Mouse (Mus musculus) myocyte (in vitro differentiated cells): ENCODE data around the gene Pard6b. TPM values are rescaled to one million over a fixed set of nuclear protein-coding genes. Genes with fewer than 3 reads are reported as not detected.

Experiments used
- H3K27me3 ChIP-seq: one replicate; pipeline ENCODE4 v1.6.1; 2011; ENCODE audit not compliant: control insufficient read depth, insufficient read depth, insufficient read length
- H3K36me3 ChIP-seq: one replicate; pipeline ENCODE4 v1.6.1; 2011; ENCODE audit not compliant: control insufficient read depth, insufficient read depth
- H3K4me2 ChIP-seq: one replicate; pipeline ENCODE4 v1.6.1; 2011; ENCODE audit warnings: low read depth, control low read depth
- H3K4me3 ChIP-seq: one replicate; pipeline ENCODE4 v1.5.1; 2011; ENCODE audit warnings: mild to moderate bottlenecking, control low read depth, moderate library complexity
- H3K79me2 ChIP-seq: one replicate; pipeline ENCODE4 v1.6.1; 2011; ENCODE audit not compliant: control insufficient read depth, insufficient read depth
- H3ac ChIP-seq: one replicate; pipeline ENCODE4 v1.6.1; 2011; ENCODE audit not compliant: control insufficient read depth, insufficient read length
- CEBPB ChIP-seq: IDR thresholded peaks from 2 replicates; pipeline ENCODE4 v1.6.1; 2011; ENCODE audit warnings: mild to moderate bottlenecking, moderate library complexity; ENCODE audit not compliant: poor library complexity, insufficient read depth, severe bottlenecking
- E2F4 ChIP-seq: IDR thresholded peaks from one replicate; pipeline ENCODE4 v1.6.1; 2011; ENCODE audit warnings: mild to moderate bottlenecking, control low read depth, moderate library complexity; ENCODE audit not compliant: insufficient read depth
- MAX ChIP-seq: IDR thresholded peaks from one replicate; pipeline ENCODE4 v1.6.1; 2011; ENCODE audit warnings: low read depth, mild to moderate bottlenecking, control low read depth
- MYOD1 ChIP-seq, 3 experiments: IDR thresholded peaks; one replicate each; pipeline ENCODE4 v1.6.1; 2011; ENCODE audit warnings: control low read depth in 2 of 3, low read depth in 2 of 3, mild to moderate bottlenecking in 2 of 3, moderate library complexity in 1 of 3; ENCODE audit not compliant: insufficient read length in 2 of 3, control insufficient read depth in 1 of 3
- MYOG ChIP-seq, 3 experiments: IDR thresholded peaks; one replicate each; pipeline ENCODE4 v1.6.1; 2011; ENCODE audit warnings: control low read depth in 2 of 3, low read depth in 2 of 3, mild to moderate bottlenecking in 2 of 3; ENCODE audit not compliant: insufficient read length in 2 of 3, control insufficient read depth in 1 of 3, insufficient read depth in 1 of 3
- POLR2A ChIP-seq: IDR thresholded peaks from one replicate; pipeline ENCODE4 v1.6.1; 2011; ENCODE audit warnings: low read depth, mild to moderate bottlenecking, control low read depth, moderate library complexity; ENCODE audit not compliant: insufficient read length
- POLR2AphosphoS2 ChIP-seq: IDR thresholded peaks from one replicate; pipeline ENCODE4 v1.6.1; 2011; ENCODE audit warnings: low read depth, control low read depth; ENCODE audit not compliant: insufficient read length
- REST ChIP-seq: IDR thresholded peaks from one replicate; pipeline ENCODE4 v1.6.1; 2011; ENCODE audit warnings: mild to moderate bottlenecking, control low read depth, moderate library complexity; ENCODE audit not compliant: insufficient read depth, insufficient read length
- SRF ChIP-seq: IDR thresholded peaks from one replicate; pipeline ENCODE4 v1.6.1; 2011; ENCODE audit warnings: low read depth; ENCODE audit not compliant: control insufficient read depth, insufficient read length
- TCF12 ChIP-seq: IDR thresholded peaks from one replicate; pipeline ENCODE4 v1.6.1; 2011; ENCODE audit warnings: mild to moderate bottlenecking, control low read depth; ENCODE audit not compliant: poor library complexity, insufficient read depth, severe bottlenecking
- TCF3 ChIP-seq: IDR thresholded peaks from one replicate; pipeline ENCODE4 v1.6.1; 2011; ENCODE audit warnings: low read depth, control low read depth; ENCODE audit not compliant: insufficient read length
- USF1 ChIP-seq: IDR thresholded peaks from one replicate; pipeline ENCODE4 v1.6.1; 2011; ENCODE audit warnings: low read depth, mild to moderate bottlenecking, control low read depth, moderate library complexity
- polyA plus RNA-seq: library from polyadenylated mRNA; unstranded; fragments of >200 nt; fragmentation: generic; extraction: Trizol; gene quantifications from one replicate; pipeline ENCODE4 v1.2.1, GENCODE M21; 2012; ENCODE audit warnings: missing spikeins

Pard6b gene
- polyA plus RNA-seq, 1 experiment, result 0.11 TPM

GRCm38 (mm10) chr2:168095077-168095476, 14.3 kb downstream of the Pard6b start:
- H3ac ChIP-seq, result no peak overlapping the region
- H3K4me2 ChIP-seq, result no peak overlapping the region
- no peak overlapping the region for H3K4me3 ChIP-seq
- H3K79me2 ChIP-seq, result no peaks in the 10 kb centered on the region
- TF ChIP-seq MYOD1 (IDR thresholded peaks at IDR 0.05; ENCODE audit: control insufficient read depth in 1 of 3, insufficient read length in 2 of 3, low read depth in 2 of 3) (no peak), MAX (no peak)
- no peaks in the 10 kb centered on the region for H3K27me3 ChIP-seq
- H3K36me3 ChIP-seq, result no peaks in the 10 kb centered on the region

- no peak overlapping the region for H3K4me3 ChIP-seq
- H3K27me3 ChIP-seq, result no peaks in the 10 kb centered on the region
- H3K4me2 ChIP-seq, result no peak overlapping the region
- no peaks in the 10 kb centered on the region for H3K79me2 ChIP-seq
- no peak overlapping the region for H3ac ChIP-seq
- TF ChIP-seq E2F4 (no peak), CEBPB (no peak), TCF3 (no peak)
- H3K36me3 ChIP-seq, result no peaks in the 10 kb centered on the region
Measured at GRCm38 (mm10) chr2:168096487-168096886, 15.7 kb downstream of the Pard6b start.

GRCm38 (mm10) chr2:168098040-168098439, 17.2 kb downstream of the Pard6b start:
- H3K4me2 ChIP-seq, result no peak overlapping the region
- H3K4me3 ChIP-seq, result no peak overlapping the region
- H3K36me3 ChIP-seq, result no peaks in the 10 kb centered on the region
- no peaks in the 10 kb centered on the region for H3K27me3 ChIP-seq
- H3K79me2 ChIP-seq, result no peaks in the 10 kb centered on the region
- H3ac ChIP-seq, result no peak overlapping the region
- TF ChIP-seq SRF (no peak), POLR2AphosphoS2 (no peak), TCF3 (no peak), MYOD1 (IDR thresholded peaks at IDR 0.05; ENCODE audit: control insufficient read depth in 1 of 3, insufficient read length in 2 of 3, low read depth in 2 of 3) (no peak), MAX (no peak), CEBPB (no peak), USF1 (no peak), TCF12 (no peak), REST (no peak), E2F4 (no peak), POLR2A (no peak), MYOG (IDR thresholded peaks at IDR 0.05; ENCODE audit: control insufficient read depth in 1 of 3, insufficient read depth in 1 of 3, insufficient read length in 2 of 3, low read depth in 2 of 3) (no peak)

- H3ac ChIP-seq, result no peak overlapping the region
- no peak overlapping the region for H3K4me2 ChIP-seq
- TF ChIP-seq MYOG (IDR thresholded peaks at IDR 0.05; ENCODE audit: control insufficient read depth in 1 of 3, insufficient read depth in 1 of 3, insufficient read length in 2 of 3, low read depth in 2 of 3) (no peak), TCF3 (no peak), MAX (no peak), POLR2AphosphoS2 (no peak), TCF12 (no peak), MYOD1 (IDR thresholded peaks at IDR 0.05; ENCODE audit: control insufficient read depth in 1 of 3, insufficient read length in 2 of 3, low read depth in 2 of 3) (no peak), POLR2A (no peak), CEBPB (no peak), E2F4 (no peak), USF1 (no peak), REST (no peak), SRF (no peak)
- no peaks in the 10 kb centered on the region for H3K27me3 ChIP-seq
- H3K79me2 ChIP-seq, result no peaks in the 10 kb centered on the region
- H3K4me3 ChIP-seq, result no peak overlapping the region
- no peaks in the 10 kb centered on the region for H3K36me3 ChIP-seq
Measured at GRCm38 (mm10) chr2:168100008-168100407, 19.2 kb downstream of the Pard6b start.

GRCm38 (mm10) chr2:168101805-168102204, 21.0 kb downstream of the Pard6b start:
- Histone ChIP-seq H3K79me2 (no peaks in the 10 kb centered on the region), H3K4me2 (no peak overlapping the region), H3ac (no peak overlapping the region), H3K4me3 (no peak overlapping the region), H3K36me3 (no peaks in the 10 kb centered on the region), H3K27me3 (no peaks in the 10 kb centered on the region)
- no peak for TF ChIP-seq CEBPB
- TF ChIP-seq MAX, result no peak
- no peak for TF ChIP-seq REST
- TF ChIP-seq MYOD1 (IDR thresholded peaks at IDR 0.05; ENCODE audit: control insufficient read depth in 1 of 3, insufficient read length in 2 of 3, low read depth in 2 of 3), result no peak
- TF ChIP-seq POLR2AphosphoS2, result no peak
- TF ChIP-seq E2F4, result no peak
- no peak for TF ChIP-seq TCF12
- TF ChIP-seq USF1, result no peak
- TF ChIP-seq SRF, result no peak
- TF ChIP-seq MYOG (IDR thresholded peaks at IDR 0.05; ENCODE audit: control insufficient read depth in 1 of 3, insufficient read depth in 1 of 3, insufficient read length in 2 of 3, low read depth in 2 of 3), result no peak
